Mouse (Mus musculus) embryonic facial prominence, embryonic 10.5 days (tissue): ENCODE data around the gene Tmprss5. TPM values are rescaled to one million over a fixed set of nuclear protein-coding genes. Genes with fewer than 3 reads are reported as not detected.
A peak's percentile ranks its signal among the peaks of the same experiment; 100 is the strongest.

Experiments
- DNase-seq: peaks from one replicate; pipeline ENCODE4 v3.0.0-alpha.2; 2017; ENCODE audit warnings: low spot score
- H3K27ac ChIP-seq: fragments of 300-500 bp; sonication (generic); replicated peaks from 2 replicates; pipeline ENCODE4 v1.5.1; 2016; ENCODE audit warnings: mild to moderate bottlenecking
- H3K27me3 ChIP-seq: fragments of 300-500 bp; sonication (generic); replicated peaks from 2 replicates; pipeline ENCODE4 v1.6.1; 2016; ENCODE audit warnings: low read depth, mild to moderate bottlenecking; ENCODE audit not compliant: poor library complexity, severe bottlenecking
- H3K36me3 ChIP-seq: fragments of 300-500 bp; sonication (generic); replicated peaks from 2 replicates; pipeline ENCODE4 v1.6.1; 2016; ENCODE audit warnings: mild to moderate bottlenecking, moderate library complexity
- H3K4me1 ChIP-seq: fragments of 300-500 bp; sonication (generic); 2 replicates; pipeline ENCODE4 v1.6.1; 2016
- H3K4me3 ChIP-seq: fragments of 300-500 bp; sonication (generic); 2 replicates; pipeline ENCODE4 v1.5.1; 2016; ENCODE audit warnings: mild to moderate bottlenecking, moderate library complexity
- H3K9me3 ChIP-seq: fragments of 300-500 bp; sonication (generic); 2 replicates; pipeline ENCODE4 v1.6.1; 2016; ENCODE audit warnings: mild to moderate bottlenecking
- WGBS: fragments of 180-500 bp; shearing (Covaris S2); methylation state at CpG from one replicate; pipeline ENCODE4 v1.1.7; 2016; 5-methylcytosine and 5-hydroxymethylcytosine counted together
- polyA plus RNA-seq: library from polyadenylated mRNA; unstranded; fragments of >200 nt; fragmentation: Nextera tagmentation; extraction: Ambion mirVana; gene quantifications from 2 replicates; pipeline ENCODE4 v1.2.1, GENCODE M21; 2016

Tmprss5 gene
- 0.50 and 0.92 TPM in 2 replicates for polyA plus RNA-seq

DNA sequence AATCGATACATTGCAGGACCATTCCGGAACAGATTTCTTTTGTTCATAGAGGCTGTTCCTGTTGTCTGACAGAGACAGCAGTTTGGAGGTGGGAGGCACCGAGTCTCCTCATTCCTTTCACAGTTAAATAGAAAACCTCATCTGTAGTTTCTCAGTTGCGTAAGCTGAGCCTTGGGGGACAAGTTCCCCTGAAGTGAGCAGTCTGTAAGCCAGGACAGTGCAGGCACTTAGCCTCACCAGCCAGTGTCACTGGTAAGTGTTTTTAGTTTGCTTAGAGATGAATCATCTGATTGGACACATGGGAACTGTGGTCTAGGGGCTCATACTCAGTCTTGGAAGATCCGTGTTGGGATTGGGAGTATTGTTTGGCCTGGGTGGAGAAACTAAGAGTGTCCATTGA, at the start of gene Tmprss5:
Tmprss5 (plus strand) TSS at position 154 of the 400 bp plus-strand sequence.
- peaks cover 53% of the 10 kb centered on the region for H3K36me3 ChIP-seq
- no peak within 1 kb of the TSS for H3K27ac ChIP-seq
- H3K4me3 ChIP-seq = no peak within 1 kb of the TSS
- H3K27me3 ChIP-seq = no peaks in the 10 kb centered on the region
- WGBS = 55% methylated on average over 5 of the region's 5 CpGs
- DNase-seq = no peak
- H3K4me1 ChIP-seq = no peaks in the 10 kb centered on the region
- H3K9me3 ChIP-seq = no peaks in the 10 kb centered on the region

DNA sequence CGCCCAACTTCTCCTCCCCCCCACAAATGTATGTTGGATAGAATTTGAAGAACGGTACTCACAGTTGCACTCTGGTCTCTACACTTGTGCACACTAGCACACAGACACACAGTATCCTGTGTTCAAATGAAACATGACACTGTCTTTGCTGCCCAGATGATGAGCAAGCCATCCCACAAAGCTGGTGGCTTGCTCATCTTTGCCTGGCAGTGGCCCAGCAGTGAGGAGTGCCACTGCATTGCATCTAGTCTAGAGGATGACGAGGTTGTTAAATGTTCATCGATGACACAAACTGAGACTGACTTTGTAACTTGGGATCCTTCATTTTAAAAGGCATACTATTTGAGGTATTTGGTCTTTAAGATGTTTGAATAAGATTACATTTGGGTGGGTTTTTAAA, 46.3 kb upstream of the Tmprss5 start:
- no peaks in the 10 kb centered on the region for H3K27me3 ChIP-seq
- WGBS = 98% methylated on average over 4 of the region's 4 CpGs
- H3K4me3 ChIP-seq = no peak overlapping the region
- no peak for DNase-seq
- H3K4me1 ChIP-seq = no peaks in the 10 kb centered on the region
- H3K27ac ChIP-seq = no peak overlapping the region
- no peaks in the 10 kb centered on the region for H3K9me3 ChIP-seq
- peaks cover 97% of the 10 kb centered on the region for H3K36me3 ChIP-seq

DNA sequence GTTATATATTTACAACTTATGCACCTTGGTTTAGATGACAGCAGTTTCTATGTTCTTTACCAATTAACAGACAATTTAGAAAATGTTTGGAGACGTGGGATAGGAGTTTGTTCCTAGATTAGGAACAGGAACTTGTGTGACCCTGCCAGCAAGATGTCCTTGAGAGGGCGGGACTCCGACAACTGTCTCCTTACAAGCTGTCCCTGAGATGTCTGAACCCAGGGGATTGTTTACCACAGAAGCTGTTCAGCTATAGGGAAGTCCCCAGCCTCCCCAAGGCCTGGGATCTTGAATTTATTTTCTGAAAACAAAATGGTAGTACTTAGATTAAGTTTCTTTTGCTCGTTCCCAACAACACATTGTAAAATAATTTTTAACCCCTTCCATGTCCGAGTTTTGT, 30.2 kb upstream of the Tmprss5 start:
- DNase-seq = no peak
- Histone ChIP-seq H3K4me1 (peaks cover 4% of the 10 kb centered on the region; the same call in 1 of the 2 replicates), H3K4me3 (no peak overlapping the region), H3K27ac (no peak overlapping the region), H3K36me3 (no peaks in the 10 kb centered on the region), H3K27me3 (no peaks in the 10 kb centered on the region), H3K9me3 (no peaks in the 10 kb centered on the region)
- WGBS = 80% methylated on average over 5 of the region's 5 CpGs

DNA sequence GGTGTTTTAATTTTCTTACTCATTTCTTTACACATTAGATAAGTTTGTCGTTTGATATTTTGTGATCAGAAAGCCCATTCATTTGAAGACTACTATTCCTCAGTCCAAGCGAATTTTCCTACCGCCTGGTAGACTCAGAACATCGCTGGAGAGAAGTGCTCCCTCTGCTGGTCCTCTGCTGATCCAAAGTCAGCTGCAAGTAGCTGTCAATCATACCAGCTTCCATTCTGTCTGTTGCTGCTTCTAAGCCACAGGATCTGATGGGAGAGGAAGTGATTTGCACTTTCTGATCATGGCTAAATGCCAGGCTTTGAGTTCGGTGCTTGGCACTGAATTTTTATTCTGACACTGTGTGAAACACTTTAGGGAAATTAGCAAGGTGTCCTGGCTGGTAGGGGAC, 29.7 kb upstream of the Tmprss5 start:
- no peaks in the 10 kb centered on the region for H3K9me3 ChIP-seq
- no peak overlapping the region for H3K27ac ChIP-seq
- DNase-seq = peak; percentile 61
- H3K27me3 ChIP-seq = no peaks in the 10 kb centered on the region
- H3K36me3 ChIP-seq = no peaks in the 10 kb centered on the region
- WGBS = 18% methylated on average over 5 of the region's 5 CpGs
- no peak overlapping the region for H3K4me3 ChIP-seq
- peaks cover 8% of the 10 kb centered on the region for H3K4me1 ChIP-seq

DNA sequence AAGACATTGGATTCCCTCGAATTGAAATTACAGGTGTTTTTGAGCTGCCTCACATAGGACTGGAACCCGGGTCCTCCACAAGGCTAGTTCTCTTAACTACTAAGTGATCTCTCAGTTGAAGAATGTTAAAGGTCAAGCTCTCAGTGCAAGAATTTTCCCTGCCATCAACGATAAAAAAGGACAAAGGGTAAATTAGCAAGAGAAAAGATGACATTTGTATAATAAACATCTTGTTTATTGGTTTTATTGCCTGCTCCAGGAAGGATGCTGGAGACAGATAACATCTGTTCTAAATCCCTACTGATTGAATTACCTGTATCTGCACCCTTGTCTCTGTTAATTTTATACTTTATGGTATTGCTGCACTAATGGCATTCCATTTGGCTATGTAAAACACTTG, 27.0 kb upstream of the Tmprss5 start:
- DNase-seq = no peak
- 79% methylated on average over 3 of the region's 3 CpGs for WGBS
- Histone ChIP-seq H3K36me3 (peaks cover 16% of the 10 kb centered on the region), H3K27ac (no peak overlapping the region), H3K27me3 (no peaks in the 10 kb centered on the region), H3K4me3 (no peak overlapping the region), H3K9me3 (no peaks in the 10 kb centered on the region), H3K4me1 (peaks cover 18% of the 10 kb centered on the region)

DNA sequence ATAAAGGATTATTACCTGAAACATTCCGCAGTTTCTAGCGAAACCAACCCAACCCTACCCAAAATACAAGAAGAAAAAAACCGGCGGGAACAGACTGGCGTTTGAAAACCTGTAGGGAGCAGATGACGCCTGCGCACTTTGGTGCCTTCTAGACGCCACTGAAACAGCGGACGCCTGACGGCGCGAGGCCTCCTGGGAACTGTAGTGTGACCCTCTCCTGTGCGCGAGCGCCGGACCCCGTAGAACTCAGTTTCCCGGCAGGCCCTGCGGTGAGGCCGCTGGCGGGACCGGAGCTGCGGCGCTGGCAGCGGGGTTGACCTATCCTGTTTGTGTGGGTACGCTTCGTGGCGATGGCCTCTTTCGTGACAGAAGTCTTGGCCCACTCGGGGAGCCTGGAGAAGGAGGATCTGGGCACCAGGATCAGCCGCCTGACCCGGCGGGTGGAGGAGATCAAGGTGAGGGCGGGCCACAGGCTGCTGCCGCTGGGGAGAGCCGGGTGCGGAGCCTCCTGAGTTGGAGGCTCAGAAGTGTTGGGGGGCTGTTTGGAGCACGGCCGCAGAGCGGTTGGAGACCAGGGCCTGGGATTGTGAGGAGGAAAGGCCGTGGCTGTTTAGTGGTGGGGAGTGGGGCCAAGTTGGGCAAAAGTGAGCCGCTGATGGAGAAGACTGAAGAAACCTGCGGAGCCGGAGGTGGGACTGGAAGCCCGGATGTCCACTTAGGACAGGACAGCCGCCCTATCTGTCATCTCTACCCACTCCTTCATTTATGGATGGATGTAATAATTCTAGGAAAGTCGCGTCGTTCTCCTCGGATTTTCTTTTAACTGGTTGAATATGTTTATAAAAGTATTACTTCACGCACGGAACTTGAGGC, 25.5 kb upstream of the Tmprss5 start, which contains the start of gene Zw10:
Zw10 (plus strand) TSS at position 281 of the 873 bp plus-strand sequence.
- no peaks in the 10 kb centered on the region for H3K27me3 ChIP-seq
- peaks cover 28% of the 10 kb centered on the region for H3K36me3 ChIP-seq
- peaks cover 18% of the 10 kb centered on the region for H3K4me1 ChIP-seq
- H3K4me3 ChIP-seq = peak within 1 kb of the TSS; percentile 91
- under 1% methylated on average over 53 of the region's 53 CpGs for WGBS
- peak within 1 kb of the TSS; percentile 92 for H3K27ac ChIP-seq
- DNase-seq = peak; percentile 97
- H3K9me3 ChIP-seq = no peaks in the 10 kb centered on the region

DNA sequence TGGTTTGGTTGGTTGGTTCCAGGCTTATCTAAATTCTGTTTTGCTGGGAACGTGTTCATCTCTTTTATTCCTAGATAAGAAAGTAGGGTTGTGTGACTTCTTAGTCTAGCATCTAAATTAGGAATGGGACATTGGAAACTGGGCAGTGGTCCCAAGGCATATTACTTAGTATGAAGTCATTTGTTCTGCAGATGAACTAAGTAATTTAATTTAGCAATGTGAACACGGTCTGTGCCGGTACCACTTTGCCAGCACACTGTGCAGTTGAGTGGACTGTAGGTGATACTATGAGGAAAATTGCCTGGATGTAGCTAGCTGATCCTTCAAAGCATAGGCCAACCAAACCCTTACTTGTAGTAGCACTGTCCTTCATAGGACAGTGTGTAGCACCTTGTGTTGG, 4.2 kb upstream of the Tmprss5 start:
- 93% methylated on average over 3 of the region's 3 CpGs for WGBS
- H3K27me3 ChIP-seq = no peaks in the 10 kb centered on the region
- H3K36me3 ChIP-seq = peaks cover 86% of the 10 kb centered on the region
- no peaks in the 10 kb centered on the region for H3K4me1 ChIP-seq
- H3K9me3 ChIP-seq = no peaks in the 10 kb centered on the region
- no peak overlapping the region for H3K27ac ChIP-seq
- no peak overlapping the region for H3K4me3 ChIP-seq
- DNase-seq = no peak

DNA sequence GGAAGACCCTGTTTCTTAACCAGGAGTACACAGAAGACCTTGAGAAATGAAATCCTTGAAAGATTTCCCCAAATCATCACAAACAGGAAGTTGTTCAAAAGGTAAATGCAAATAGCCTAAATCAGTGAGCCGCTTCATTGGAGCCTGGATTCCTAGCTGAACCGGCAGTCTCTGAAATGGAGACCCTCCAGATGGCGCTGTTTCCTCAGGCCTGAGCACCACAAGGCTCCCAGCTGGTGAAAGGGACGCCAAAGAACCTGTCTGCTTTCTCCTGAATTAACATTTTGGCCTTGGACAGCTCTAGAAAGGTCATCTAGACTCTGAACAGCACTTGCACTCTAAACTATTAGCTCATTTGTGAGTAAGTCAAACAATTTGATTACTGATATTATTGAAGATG, 501 bp downstream of the Tmprss5 start:
- peaks cover 48% of the 10 kb centered on the region for H3K36me3 ChIP-seq
- DNase-seq = peak; percentile 75
- no peak overlapping the region for H3K27ac ChIP-seq
- H3K4me1 ChIP-seq = no peaks in the 10 kb centered on the region
- H3K4me3 ChIP-seq = no peak overlapping the region
- H3K9me3 ChIP-seq = no peaks in the 10 kb centered on the region
- no peaks in the 10 kb centered on the region for H3K27me3 ChIP-seq
- WGBS = 11% methylated on average over 4 of the region's 4 CpGs

DNA sequence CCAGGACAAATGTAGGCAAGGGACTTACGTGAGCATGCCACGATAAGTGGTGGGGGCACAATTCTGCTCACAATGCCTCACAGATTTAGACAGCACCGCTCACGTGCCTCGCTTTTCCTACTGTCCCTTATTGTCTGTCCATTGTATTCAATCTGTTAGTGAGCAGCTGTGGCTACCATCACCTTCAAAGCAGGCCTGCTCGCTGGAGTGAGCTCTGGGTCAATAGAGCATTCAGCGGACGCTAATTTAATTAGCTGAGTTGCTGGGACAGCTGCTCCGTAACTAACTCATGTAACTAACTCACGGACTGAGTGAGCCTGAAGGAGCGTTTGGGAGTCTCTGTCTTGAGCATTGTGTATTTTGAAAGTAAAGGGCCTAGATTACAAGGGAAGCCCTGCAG, 6.3 kb downstream of the Tmprss5 start:
- no peaks in the 10 kb centered on the region for H3K27me3 ChIP-seq
- peak; percentile 39 for DNase-seq
- peaks cover 10% of the 10 kb centered on the region for H3K4me1 ChIP-seq
- no peak overlapping the region for H3K27ac ChIP-seq
- no peaks in the 10 kb centered on the region for H3K9me3 ChIP-seq
- H3K36me3 ChIP-seq = peaks cover 8% of the 10 kb centered on the region; the same call in 1 of the 2 replicates
- WGBS = 29% methylated on average over 11 of the region's 11 CpGs
- no peak overlapping the region for H3K4me3 ChIP-seq

DNA sequence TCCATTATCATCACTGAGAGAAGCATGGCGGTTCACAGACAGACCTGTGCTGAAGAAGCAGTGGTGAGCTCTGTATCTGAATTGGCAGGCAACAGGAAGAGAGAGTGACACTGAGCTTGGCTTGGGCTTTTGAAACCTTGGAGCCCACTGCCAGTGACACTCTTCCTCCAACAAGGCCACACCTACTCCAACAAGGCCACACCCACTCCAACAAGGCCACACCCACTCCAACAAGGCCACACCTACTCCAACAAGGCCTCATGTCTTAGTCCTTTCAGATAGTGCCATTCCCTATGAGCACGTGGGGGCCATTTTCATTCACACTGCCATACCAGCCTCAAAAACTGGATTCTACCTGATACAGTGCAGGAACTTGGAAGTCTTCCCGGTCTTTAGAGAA, 17.8 kb downstream of the Tmprss5 start:
- no peaks in the 10 kb centered on the region for H3K27me3 ChIP-seq
- 95% methylated on average over 3 of the region's 3 CpGs for WGBS
- no peak for DNase-seq
- H3K9me3 ChIP-seq = no peaks in the 10 kb centered on the region
- peaks cover 9% of the 10 kb centered on the region for H3K4me1 ChIP-seq
- H3K27ac ChIP-seq = no peak overlapping the region
- no peaks in the 10 kb centered on the region for H3K36me3 ChIP-seq
- no peak overlapping the region for H3K4me3 ChIP-seq

DNA sequence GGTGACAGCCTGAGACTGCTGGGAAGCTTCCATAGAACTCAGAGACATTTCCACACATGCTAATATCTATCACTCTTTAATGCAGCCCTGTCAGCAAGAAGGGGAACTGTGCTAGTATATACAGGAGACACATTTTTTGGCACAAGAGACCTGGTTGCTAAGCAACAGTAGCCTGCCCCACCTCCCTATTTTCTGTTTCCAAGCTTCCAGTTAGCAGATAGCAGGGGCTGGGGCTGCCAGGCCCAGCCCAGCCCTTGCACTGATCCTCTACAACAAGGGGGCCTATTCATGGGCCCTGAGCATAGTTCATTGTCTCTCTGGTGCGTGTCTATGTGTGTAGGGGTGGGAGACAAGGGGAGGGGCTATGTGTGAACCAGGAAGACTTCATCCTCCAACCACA, 21.3 kb downstream of the Tmprss5 start:
- peak; percentile 16 for DNase-seq

DNA sequence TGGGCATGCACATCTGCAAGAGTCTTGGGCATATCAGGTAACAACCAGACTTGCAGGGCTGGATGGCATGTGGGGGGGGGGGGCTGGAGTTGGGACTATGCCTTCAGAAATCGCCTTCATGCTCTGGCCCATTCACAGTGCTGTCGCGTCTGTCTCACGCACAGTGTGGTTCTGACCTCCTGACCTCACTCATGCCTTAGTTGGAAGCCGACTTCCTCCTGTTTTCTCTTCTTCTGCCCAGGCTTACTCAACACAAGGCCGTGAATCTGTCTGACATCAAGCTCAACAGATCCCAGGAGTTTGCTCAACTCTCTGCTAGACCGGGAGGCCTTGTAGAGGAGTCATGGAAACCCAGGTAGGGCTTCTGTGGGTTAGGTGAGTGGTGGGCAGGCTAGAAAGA, 28.0 kb downstream of the Tmprss5 start:
- Histone ChIP-seq H3K4me3 (no peak overlapping the region), H3K36me3 (no peaks in the 10 kb centered on the region), H3K27ac (no peak overlapping the region), H3K27me3 (no peaks in the 10 kb centered on the region), H3K9me3 (no peaks in the 10 kb centered on the region), H3K4me1 (peaks cover 23% of the 10 kb centered on the region)
- 29% methylated on average over 7 of the region's 7 CpGs for WGBS
- peak; percentile 44 for DNase-seq

More for the DNA sequence above, 21.3 kb downstream of the Tmprss5 start:
- Histone ChIP-seq H3K27me3 (no peaks in the 10 kb centered on the region), H3K4me1 (peaks cover 9% of the 10 kb centered on the region), H3K4me3 (no peak overlapping the region), H3K36me3 (no peaks in the 10 kb centered on the region), H3K9me3 (no peaks in the 10 kb centered on the region), H3K27ac (peak overlapping the region; percentile 30; the same call in 1 of the 2 replicates)
- WGBS = 15% methylated on average over 1 of the region's 1 CpGs
